Mouse (Mus musculus): ENCODE data around the gene Ak9.
"Not testable (repeated sequence)": the region's sequence is repeated elsewhere in the genome, so short reads cannot be mapped to it uniquely, and the experiment has no call there.

DNA sequence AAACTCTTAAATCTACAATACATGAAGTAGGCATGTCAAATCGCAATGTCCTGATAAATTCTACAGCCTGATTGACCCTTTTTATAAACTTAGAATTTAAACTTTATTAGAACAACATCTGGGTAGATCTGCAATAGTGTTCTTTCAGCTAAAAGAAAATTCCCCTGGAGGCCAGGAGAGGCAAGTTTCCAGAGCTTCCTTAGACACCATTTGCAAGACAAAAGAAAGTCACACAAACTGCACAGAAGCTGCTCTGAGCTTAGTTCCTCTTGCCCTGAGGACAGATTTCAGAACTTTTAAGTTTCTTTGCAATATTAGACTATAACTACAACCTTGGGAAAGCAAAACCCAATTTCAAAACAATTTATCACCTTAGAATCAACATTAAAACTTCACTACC is 109.7 kb downstream of the Ak9 start:
- not testable (repeated sequence) for TF ChIP-seq CTCF (IDR thresholded peaks at IDR 0.05; ENCODE audit: control insufficient read depth, insufficient read depth, low read length); POLR2A (IDR thresholded peaks at IDR 0.05; ENCODE audit: borderline replicate concordance, control insufficient read depth, low read depth, low read length)

Data from bone marrow, adult 2 months (tissue).